Mouse (Mus musculus): Measurements from ENCODE around the gene Xpot. TPM values are rescaled to one million over a fixed set of nuclear protein-coding genes. Genes with fewer than 3 reads are reported as not detected.
A peak's percentile ranks its signal among the peaks of the same experiment; 100 is the strongest.

The Xpot gene
- polyA plus RNA-seq, 1 experiment: 10.9 TPM

GRCm38 (mm10) chr10:121591106-121591505 is 35.0 kb downstream of the Xpot start:
- no peak for TF ChIP-seq GATA1 (IDR thresholded peaks at IDR 0.05; ENCODE audit: low read length)

- no peak for TF ChIP-seq GATA1 (IDR thresholded peaks at IDR 0.05; ENCODE audit: low read length)
These were observed 38.7 kb downstream of the Xpot start for GRCm38 (mm10) chr10:121587371-121587840.

- TF ChIP-seq GATA1 (IDR thresholded peaks at IDR 0.05; ENCODE audit: low read length): no peak
These were observed 39.3 kb downstream of the Xpot start, which contains the start of gene Tbk1 for GRCm38 (mm10) chr10:121586675-121587370. Gene Tbk1 (minus strand): TSS chr10:121586787.

- TF ChIP-seq GATA1 (IDR thresholded peaks at IDR 0.05; ENCODE audit: low read length): peak; percentile 47
These were observed 40.1 kb downstream of the Xpot start for GRCm38 (mm10) chr10:121585791-121586642.

- no peak for TF ChIP-seq GATA1 (IDR thresholded peaks at IDR 0.05; ENCODE audit: low read length)
These were observed 40.9 kb downstream of the Xpot start for GRCm38 (mm10) chr10:121585056-121585790.

- no peak for TF ChIP-seq GATA1 (IDR thresholded peaks at IDR 0.05; ENCODE audit: low read length)
These were observed 42.1 kb downstream of the Xpot start for GRCm38 (mm10) chr10:121584033-121584432.

- TF ChIP-seq GATA1 (IDR thresholded peaks at IDR 0.05; ENCODE audit: low read length): no peak
These were observed 43.1 kb downstream of the Xpot start for GRCm38 (mm10) chr10:121583016-121583415.

- TF ChIP-seq GATA1 (IDR thresholded peaks at IDR 0.05; ENCODE audit: low read length): no peak
These were observed 43.8 kb downstream of the Xpot start for GRCm38 (mm10) chr10:121582287-121582686.

- TF ChIP-seq GATA1 (IDR thresholded peaks at IDR 0.05; ENCODE audit: low read length): no peak
These were observed 44.7 kb downstream of the Xpot start for GRCm38 (mm10) chr10:121581405-121581804.

- TF ChIP-seq GATA1 (IDR thresholded peaks at IDR 0.05; ENCODE audit: low read length): no peak
These were observed 45.8 kb downstream of the Xpot start for GRCm38 (mm10) chr10:121580381-121580780.

GRCm38 (mm10) chr10:121576372-121576771 is 49.8 kb downstream of the Xpot start:
- no peak for TF ChIP-seq GATA1 (IDR thresholded peaks at IDR 0.05; ENCODE audit: low read length)

GRCm38 (mm10) chr10:121571511-121572147 is 54.5 kb downstream of the Xpot start:
- no peak for TF ChIP-seq GATA1 (IDR thresholded peaks at IDR 0.05; ENCODE audit: low read length)

- no peak for TF ChIP-seq GATA1 (IDR thresholded peaks at IDR 0.05; ENCODE audit: low read length)
These were observed 55.1 kb downstream of the Xpot start for GRCm38 (mm10) chr10:121571031-121571430.

GRCm38 (mm10) chr10:121569796-121570195 is 56.3 kb downstream of the Xpot start:
- TF ChIP-seq GATA1 (IDR thresholded peaks at IDR 0.05; ENCODE audit: low read length): no peak

- TF ChIP-seq GATA1 (IDR thresholded peaks at IDR 0.05; ENCODE audit: low read length): peak; percentile 75
These were observed 57.0 kb downstream of the Xpot start for GRCm38 (mm10) chr10:121569001-121569589.
